Mouse (Mus musculus) frontal cortex, postnatal 14 days (tissue): Measurements from ENCODE around the gene Stk39.
A peak's percentile ranks its signal among the peaks of the same experiment; 100 is the strongest.

Experiments used
- DNase-seq, 2 experiments: peaks; one replicate each; pipeline ENCODE4 v3.0.0; 2022; ENCODE audit warnings: low spot score in 2 of 2

The Stk39 gene

DNA sequence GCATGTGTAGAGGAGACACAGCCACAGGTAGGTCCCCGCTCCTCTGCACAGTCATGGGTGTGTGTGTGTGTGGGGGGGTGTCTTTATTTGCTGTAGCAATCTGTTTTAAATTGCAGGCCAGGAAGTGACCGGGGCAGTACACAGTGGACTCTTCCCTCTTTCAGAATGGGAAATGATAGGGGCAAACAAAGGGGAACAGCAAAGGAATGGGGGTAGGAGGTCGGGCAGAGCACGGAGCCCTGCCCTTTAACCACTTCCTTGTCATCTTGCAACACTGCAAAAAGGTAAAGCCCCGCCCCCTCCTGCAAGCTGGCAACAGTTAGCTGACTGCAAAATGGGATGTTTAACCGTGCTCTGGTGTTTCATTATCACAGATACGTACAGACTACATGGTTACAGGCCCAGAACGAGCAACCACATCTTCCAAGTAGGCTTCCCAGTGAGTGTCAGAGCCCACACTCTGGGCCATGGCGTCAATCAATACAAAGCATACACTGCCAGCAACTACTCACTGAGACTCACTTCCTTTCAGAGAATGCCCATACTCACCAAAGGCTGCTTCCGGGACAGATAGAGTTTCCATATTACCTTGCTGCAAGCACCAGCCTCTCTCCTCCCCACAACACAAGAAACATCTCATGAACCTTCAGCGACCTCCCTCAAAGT is 89.5 kb downstream of the Stk39 start:
- DNase-seq: no peak

DNA sequence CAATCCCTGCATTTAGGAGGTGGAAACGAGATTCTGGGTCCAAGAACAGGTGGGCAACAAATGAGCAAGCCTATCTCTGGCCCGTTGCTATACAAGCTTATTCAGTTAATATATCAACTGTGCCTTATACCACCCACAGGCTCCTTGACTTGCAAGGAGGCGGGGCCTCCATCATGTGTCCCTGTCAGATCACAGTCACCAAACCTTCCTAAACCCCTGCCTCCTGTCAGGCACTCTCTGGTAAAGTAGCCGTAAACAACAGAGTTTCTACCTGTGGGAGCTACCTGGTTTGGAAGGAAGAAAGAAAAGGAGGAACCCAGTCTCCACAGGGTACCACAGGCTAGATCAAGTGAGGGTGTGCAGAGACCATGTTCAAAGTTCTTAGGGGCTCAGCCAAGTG is 90.2 kb downstream of the Stk39 start:
- no peak for DNase-seq

DNA sequence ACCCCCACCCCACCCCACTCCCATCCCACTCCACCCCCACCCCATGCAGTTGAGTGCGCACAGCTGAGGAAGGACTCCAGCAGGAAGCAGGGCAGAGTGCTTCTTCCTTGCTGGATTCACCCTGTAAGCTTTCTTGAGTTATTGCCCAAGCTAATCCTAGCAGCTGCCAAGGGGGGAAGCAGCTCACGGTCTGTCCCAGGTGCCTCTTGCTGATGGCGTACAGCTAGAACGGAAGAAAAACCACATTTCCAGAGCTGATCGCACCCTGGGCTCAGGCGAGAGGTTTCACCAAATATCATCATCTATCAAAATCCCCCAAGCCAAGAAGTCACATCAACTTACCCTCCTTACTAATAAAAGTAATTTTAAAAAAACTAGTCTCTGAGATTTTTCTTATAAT is 90.9 kb downstream of the Stk39 start:
- no peak for DNase-seq

DNA sequence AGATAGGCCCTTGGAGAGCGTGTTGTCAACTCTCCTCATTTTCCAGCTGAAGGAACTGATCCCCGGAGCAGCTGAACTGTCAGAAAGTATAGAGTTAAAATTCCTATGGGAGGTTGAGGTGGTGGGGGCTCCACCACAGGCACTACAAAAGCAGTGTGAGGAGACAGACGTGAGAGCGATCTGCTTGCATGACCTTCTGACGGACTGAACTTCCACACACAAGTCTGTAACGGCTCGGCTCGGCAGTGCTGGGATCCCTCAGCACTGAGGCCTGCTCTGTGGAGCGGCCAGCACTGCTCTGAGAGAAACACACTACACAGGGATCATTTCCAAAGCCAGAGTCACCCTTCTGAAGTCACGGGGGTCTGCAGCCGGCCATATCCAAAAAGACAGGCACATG is 92.4 kb downstream of the Stk39 start:
- no peak for DNase-seq

DNA sequence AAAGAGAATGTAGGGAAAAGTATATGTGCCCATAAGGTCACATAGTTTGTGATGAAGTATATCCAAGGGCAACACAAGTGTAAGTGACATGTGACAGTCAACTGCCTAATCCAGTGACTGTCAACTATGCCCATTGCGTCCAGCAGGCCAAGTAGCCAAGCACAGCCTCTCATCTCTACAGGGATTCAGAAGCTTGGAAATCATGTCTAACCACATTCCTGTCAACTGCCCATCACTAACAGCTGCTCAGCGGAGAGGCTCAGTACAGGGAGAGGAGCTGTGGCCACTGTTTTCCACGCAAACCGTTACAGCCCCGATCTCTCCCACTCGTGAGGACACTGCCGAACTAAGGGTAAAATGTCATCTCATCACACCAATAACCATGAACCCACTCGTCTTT is 93.7 kb downstream of the Stk39 start:
- no peak for DNase-seq

DNA sequence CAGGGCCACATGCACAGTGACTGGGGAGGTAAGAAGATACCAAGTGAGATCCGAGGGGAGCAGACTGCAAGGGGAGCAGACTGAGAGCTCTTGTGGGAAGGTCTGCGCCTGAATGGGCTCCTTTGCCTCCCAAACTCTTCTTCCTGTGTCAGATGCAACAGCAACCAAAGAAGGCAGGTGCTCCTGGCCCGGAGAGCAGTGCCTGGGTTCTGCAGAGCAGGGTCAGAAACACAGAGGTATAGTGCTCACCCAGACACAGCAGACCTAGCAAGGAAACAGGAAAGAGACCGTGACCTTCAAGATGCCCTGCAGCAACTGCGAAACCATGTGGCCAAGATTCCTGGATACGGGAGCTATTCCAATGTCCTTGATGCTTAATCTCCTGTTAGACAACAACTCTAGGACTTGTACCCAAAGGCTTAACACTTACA is 94.8 kb downstream of the Stk39 start:
- DNase-seq: no peak

DNA sequence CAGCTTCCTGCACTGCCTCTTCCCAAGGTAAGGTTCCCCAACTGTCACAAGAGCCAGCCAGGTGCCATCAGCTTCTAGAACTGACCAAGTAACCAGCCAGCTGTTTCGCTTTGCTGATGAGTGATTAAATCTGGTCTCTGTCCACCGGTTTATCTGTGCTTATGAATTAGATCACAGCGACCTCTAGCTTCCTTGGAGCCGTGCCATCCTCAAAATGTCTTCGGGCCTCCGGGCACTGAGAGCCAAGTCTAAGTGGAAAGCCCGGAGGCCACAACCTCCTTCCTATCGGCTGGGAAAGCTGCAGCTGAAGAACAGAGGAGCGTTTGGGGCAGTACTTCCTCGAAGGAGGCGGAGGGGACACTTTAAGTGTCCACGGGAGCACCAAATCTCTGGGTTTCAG is 95.4 kb downstream of the Stk39 start:
- DNase-seq: no peak

DNA sequence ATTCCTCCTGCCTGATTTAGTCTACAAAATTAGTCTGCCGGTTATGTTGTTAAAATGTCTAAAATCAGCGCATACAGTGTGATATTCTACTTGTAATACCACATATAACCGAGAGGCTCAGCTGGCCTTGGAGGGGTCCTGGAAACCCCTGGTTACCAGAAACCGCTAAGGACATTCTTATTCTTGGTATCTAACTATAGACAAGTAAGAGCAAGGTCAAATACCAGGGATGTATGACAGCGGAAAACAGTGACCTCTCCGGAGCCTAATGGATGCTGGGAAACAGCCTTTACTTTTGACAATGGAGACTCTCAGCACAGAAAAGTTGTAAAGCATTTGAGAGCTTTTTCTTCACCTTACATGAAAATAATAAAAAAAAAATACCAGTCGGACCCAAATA is 97.9 kb downstream of the Stk39 start:
- no peak for DNase-seq

DNA sequence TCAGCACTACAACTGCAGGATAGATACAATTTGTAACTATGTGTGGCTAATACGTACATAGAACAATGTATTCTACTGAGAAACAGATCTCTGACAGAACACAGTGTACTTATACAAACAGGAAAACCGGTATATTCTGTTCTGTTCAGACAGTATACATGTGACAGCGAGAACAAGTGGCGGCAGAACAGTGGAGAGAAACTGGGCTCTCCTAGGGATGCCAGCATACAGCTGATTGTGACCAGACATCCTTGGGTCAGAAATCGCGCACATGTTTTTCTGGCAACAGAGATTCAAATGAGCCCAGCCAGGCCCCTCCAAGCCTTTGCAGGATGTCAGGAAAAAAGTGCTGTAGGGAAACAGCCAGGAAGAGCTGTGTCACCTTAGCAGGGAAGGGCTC is 100.2 kb downstream of the Stk39 start:
- no peak for DNase-seq

DNA sequence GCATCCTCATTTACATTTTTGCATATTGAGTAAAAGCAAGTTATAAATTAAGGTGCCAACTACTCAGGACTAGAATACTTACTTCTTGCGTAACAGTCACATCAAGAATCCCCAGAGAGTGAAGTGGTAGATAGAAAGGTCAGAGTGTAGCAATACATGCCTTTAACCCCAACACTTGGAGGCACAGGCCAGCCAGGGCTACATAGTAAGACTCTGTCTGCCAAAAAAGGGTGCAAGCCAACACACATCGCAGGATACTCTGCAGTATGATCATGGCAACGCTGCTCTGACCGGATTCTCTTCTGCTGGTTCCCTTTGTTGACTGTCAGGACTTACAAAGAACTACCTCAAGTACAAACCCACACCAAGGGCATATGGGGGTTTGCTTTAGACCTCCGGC is 101.7 kb downstream of the Stk39 start:
- no peak for DNase-seq

DNA sequence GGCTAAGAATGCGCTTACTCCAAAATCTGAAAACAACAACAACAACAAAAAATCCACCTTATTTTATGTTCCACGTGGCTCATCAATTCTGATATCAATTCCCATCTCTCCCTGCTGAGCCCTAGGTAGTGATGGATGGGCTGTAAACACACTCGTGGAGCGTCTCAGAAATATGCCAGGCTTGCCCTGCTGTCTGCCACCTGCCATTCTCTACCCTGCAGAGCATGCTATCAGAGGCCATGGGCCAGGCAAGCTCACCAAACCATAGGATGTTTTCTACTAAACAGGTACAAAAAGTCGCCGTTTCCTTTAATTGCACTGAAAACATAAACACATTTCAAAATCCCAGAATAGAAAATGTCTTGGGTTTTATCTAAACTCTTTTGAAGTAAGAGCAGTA is 103.0 kb downstream of the Stk39 start:
- no peak for DNase-seq

DNA sequence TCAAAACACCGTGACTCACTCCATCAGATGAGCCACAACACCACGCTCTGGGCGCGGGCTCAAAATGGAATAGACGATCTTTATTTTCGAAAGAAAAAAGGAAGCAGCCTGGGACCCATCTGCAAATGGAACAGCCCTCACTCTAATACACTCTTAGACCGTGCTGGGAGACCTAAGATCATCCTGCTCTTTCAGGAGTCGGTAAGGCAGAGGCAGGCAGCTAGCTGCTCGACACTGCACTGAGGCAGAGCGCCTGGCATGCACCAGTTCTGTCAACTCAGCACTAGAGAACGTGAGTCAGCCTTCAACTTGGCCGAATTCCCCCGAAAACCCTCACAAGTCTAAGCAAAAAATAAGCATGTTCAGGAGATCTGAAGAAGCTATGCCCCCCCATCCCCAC is 104.1 kb downstream of the Stk39 start:
- peak in 1 of 2 experiments; percentile 34 for DNase-seq

DNA sequence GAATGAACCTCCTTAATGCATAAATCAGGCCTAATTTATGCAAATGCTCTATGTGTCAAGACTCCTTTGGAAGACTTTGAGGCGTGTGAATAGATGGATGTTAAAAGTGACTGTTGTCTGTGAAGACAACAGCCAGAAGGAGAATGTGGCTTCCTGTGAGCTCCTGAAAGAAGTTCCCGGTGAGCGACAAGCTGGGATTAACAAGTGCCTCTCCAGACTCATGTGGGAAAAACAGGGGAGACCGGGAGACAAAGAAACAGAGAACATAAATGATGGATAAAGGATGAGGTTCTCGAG is 105.2 kb downstream of the Stk39 start:
- no peak for DNase-seq

DNA sequence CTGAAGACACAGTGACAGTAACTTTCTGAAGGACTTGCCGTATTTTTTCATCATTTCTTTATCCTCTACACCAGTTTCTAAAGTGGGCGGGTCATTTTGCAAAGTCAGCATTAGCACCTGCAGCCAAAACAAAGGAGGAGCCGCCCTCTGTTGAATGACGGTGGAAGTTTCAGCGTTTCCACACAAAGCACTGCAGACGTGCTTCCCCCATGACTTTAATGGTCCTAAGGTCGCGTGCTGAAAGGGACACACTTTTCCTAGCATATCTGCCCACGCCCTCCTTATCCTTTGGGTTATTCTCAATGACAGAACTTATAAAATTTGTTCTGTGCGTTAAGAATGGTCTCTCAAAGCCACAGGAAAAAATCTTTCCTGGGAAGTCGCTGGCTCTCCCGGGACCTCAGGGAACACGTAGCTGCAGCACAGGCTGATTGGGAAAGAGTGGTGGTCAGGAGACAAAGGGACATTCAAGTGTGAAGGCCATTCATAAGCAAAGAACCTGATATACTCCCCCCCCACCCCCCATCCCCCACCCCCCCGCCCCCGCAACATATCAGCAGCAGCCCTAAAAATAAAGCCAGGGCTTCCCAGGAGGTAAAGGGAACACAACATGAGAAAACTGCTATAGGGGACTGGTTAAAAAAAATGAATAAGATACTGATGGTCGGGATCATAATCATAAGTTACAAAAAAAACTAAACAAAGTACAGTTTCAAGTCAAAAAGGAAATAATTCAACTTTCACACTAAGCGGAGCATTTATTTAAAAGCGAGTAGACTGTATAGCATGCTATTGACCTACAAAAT is 105.8 kb downstream of the Stk39 start:
- DNase-seq: no peak

DNA sequence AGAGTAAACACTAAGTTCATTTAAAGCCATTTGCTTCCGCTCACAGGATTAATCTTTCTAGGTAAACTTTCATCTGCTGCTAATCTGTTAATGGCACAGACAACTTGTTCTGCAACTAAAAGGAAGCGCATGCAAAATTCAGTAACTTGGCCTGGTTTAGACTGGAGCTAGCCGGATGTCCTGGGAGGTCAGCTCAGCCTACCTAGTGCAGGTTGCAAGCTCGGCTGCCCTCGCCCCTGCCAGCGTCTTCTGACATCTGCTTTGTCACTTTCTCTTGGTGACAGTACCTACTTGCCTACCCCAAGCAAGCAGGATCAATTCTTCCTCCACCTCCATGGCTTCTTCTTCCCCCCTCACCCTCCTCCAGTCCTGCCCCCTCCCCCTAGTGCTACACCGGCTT is 106.6 kb downstream of the Stk39 start:
- DNase-seq: no peak

DNA sequence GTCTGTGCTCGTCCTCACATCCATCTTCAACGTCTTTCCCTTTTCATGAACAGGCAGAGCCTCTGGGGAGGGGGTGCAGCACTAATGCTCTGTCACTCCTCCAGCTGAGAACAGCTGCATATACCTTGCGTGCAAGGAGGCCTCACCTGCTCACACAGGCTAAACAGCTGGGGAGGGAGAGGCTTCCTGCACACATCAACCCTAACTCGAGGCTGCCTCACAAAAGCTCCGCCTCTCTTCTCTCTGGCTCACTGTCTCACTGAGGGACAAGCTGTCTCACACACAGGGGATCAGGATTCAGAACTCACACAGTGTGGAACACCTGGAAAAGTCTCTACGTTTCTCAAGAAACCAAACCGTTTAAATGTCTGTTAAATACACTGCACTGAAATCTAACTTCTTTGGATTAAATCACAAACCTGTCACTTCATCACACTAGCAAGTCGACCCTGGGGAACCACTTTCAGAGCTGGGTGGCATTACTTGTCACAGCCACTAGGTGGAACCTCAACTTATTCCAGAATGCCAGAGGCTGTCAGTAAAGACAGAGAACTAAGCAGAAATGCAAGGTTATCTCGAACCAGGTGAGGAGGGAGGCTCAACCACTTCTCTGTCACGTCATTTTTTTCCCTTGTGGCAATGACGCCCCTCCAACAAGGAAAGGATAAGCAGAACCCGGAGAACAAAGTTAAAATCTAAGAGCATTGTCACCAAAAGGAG is 107.7 kb downstream of the Stk39 start:
- DNase-seq: peak in 1 of 2 experiments; percentile 54

DNA sequence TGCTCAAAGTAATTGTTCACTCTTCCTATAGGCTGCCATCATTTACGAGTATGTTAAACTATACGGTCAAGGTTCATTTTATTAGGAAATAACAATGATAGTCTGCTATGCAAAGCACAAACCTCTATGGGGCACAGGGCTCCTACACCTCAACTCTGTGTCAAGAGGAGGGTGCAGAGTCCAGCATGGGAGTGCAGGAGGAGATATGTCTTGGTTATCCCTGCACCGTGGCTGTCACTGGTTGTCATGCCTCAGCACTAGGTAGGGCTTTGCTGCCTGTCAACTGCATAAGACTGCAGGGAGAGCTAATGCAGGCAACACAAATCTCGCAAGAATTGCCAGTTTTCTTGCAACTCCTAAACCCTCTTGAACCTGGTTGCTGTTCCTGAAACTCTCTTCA is 108.9 kb downstream of the Stk39 start:
- no peak for DNase-seq

DNA sequence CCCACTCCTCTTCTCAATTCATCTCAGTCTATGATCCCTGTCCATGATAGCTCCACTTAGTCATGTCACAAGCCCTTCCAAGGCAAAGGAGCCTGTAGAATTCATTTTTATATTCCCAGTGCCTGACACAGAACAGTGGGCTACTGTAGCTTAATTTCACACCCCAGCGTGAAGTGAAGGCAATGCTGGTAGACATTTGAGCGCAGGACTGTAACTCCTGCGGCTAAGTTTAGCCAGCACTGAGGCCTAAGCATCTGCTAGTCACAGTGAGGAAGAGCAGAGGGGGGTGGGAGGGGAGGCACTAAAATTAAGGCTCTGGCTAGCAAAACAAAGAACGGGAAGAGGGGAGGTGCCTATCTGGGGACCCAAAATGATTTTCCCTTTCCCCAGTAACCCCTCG is 110.4 kb downstream of the Stk39 start:
- no peak for DNase-seq

DNA sequence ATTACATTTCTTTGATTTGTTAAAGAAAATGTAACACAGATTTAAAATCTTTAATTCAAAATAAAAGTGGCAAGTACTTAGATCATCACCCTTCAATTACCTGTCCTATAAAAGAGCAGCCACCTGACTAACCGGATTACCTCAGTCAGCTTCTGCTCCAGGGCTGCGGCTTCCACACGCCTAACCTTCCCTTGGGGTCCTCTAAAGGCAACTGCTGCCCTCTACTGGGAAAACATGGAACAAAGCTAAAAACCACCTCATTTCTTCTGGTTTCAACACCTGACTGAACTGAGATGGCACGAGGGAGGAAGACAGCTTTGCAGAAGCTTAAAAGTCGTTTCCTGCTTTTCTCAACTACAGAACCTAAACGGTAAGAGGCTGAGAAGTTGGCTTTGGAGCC is 121.4 kb downstream of the Stk39 start:
- DNase-seq: peak in 1 of 2 experiments; percentile 63

DNA sequence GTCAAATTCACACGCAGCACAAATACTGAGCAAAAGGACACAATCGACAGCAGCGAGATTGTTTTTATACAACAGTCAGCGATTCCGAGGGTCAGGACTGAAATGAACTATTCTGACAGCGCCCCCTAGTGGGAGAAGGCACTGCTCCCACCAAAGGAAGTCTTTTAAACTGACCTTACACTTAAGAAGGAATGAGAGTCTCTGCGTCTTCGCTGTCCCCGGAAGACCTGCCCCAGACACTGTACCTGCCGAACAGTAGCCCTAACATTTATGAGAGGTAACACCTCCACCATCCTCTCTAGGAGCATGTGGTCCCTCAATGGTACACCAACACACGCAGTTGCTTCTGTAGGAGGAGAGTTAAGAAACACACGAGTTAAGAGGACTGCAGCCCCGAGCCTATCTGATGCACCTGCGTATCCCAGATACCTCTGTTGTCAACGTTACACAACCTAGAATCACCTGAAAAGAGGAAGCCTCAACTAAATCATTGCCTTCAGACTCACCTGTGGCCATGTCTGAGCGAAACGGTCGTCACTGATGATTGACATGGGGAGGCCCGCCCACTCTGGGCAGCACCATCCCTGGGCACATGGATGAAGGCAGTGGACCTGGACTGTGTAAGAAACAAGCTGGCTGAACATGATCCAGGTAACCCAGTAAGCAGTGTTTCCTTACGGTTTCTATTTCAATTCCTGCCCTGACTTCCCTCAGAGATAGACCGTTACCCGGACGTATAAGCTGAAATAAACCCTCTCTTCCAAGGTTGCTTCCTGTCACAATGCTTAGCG is 122.3 kb downstream of the Stk39 start:
- peak; percentile 58 to 81 for DNase-seq

DNA sequence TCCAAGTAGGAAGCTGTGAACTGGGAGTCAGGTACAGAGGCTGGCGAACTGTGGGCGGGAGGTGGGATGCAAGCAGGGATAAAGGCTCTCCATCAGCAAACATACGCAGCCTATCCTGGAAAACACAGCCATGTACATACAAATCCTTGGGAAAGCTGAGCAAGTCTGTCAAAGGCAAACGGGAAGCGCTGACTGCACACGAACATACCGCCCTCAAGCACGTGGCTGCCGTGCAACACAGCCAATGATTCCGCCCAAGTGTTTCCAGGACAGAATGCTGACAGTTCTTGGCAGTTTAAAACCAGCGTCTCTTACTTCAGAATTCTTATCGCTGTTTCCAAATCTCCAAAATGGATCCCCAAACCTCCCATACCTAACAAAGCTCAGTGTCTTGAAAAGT is 123.1 kb downstream of the Stk39 start:
- DNase-seq: no peak

DNA sequence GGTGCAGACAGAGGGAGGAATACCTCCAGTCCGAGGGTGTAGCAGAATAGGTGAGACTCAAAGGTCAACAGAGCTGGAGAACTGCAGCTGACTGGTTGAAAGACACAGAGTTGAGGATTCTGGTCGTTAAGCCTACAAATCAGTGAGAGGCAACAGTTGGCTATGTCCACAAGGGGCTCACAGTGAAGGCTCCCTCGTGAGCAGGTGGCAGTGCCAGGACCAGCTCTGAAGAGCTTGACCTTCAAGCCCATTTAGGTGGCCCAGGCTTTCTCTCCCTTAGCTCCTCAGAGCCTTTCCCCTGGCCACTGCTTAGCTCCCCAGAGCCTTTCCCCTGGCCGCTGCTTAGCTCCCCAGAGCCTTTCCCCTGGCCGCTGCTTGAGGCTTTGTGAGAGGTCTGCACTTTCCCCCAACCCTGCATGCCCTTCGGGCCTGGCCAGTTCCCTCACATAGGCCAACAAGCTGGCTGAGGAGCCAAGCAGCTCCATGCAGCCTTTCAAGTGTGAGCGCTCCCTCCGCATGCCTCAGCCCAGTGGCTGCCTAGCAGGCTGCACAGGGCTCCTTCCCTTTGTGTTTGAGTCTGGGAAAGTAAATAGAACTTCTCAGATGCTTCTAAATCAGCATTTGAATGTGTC is 125.3 kb downstream of the Stk39 start:
- no peak for DNase-seq
